Mouse (Mus musculus) leukemia stem cell, adult 10-12 weeks (primary cell): ENCODE results near the gene Scn2a. TPM values are rescaled to one million over a fixed set of nuclear protein-coding genes. Genes with fewer than 3 reads are reported as not detected.

Source experiments
- polyA plus RNA-seq: library from polyadenylated mRNA; stranded (reverse); fragments of >175 nt; gene quantifications from 2 replicates; pipeline ENCODE4 v1.2.3, GENCODE M21; 2012; ENCODE audit warnings: low replicate concordance

Gene Scn2a
- polyA plus RNA-seq, result not detected in 2 replicates

GRCm38 (mm10) chr2:65620556-65621166 lies at the start of gene Scn2a:
Gene Scn2a (plus strand): TSS chr2:65620771.

Other genes starting within 250 kb of the Scn2a start
- not detected in 2 replicates for gene Scn3a, start 53.1 kb upstream of the Scn2a start, polyA plus RNA-seq
- 0.17 TPM in 1 of 2 replicates, not detected in the other for gene Csrnp3, start 225.0 kb downstream of the Scn2a start, polyA plus RNA-seq